Mouse (Mus musculus): ENCODE results near the gene Nt5c3.
"Not testable (repeated sequence)": the region's sequence is repeated elsewhere in the genome, so short reads cannot be mapped to it uniquely, and the experiment has no call there.

The Nt5c3 gene

GRCm38 (mm10) chr6:56904330-56904729 lies 19.4 kb downstream of the Nt5c3 start:
- DNase-seq (ENCODE audit: low spot score), result no peak

- no peak for DNase-seq (ENCODE audit: low spot score)
Observed at GRCm38 (mm10) chr6:56903831-56904230, 19.9 kb downstream of the Nt5c3 start.

- DNase-seq (ENCODE audit: low spot score), result no peak
Observed at GRCm38 (mm10) chr6:56902606-56903520, 20.9 kb downstream of the Nt5c3 start.

GRCm38 (mm10) chr6:56901824-56902386 lies 21.8 kb downstream of the Nt5c3 start:
- no peak for DNase-seq (ENCODE audit: low spot score)

- no peak for DNase-seq (ENCODE audit: low spot score)
Observed at GRCm38 (mm10) chr6:56901336-56901735, 22.4 kb downstream of the Nt5c3 start.

GRCm38 (mm10) chr6:56899601-56900000 lies 24.1 kb downstream of the Nt5c3 start:
- no peak for DNase-seq (ENCODE audit: low spot score)

GRCm38 (mm10) chr6:56890762-56891161 lies 33.0 kb downstream of the Nt5c3 start:
- DNase-seq (ENCODE audit: low spot score), result no peak

- no peak for DNase-seq (ENCODE audit: low spot score)
Observed at GRCm38 (mm10) chr6:56888561-56888960, 35.2 kb downstream of the Nt5c3 start.

GRCm38 (mm10) chr6:56879352-56879955 lies 44.3 kb downstream of the Nt5c3 start:
- no peak for DNase-seq (ENCODE audit: low spot score)

GRCm38 (mm10) chr6:56877985-56878384 lies 45.7 kb downstream of the Nt5c3 start:
- DNase-seq (ENCODE audit: low spot score), result no peak

- DNase-seq (ENCODE audit: low spot score), result no peak
Observed at GRCm38 (mm10) chr6:56876870-56877269, 46.9 kb downstream of the Nt5c3 start.

GRCm38 (mm10) chr6:56870027-56870426 lies 53.7 kb downstream of the Nt5c3 start:
- DNase-seq (ENCODE audit: low spot score), result no peak

GRCm38 (mm10) chr6:56868565-56868964 lies 55.2 kb downstream of the Nt5c3 start:
- no peak for DNase-seq (ENCODE audit: low spot score)

- DNase-seq (ENCODE audit: low spot score), result not testable (repeated sequence)
Observed at GRCm38 (mm10) chr6:56866899-56867298, 56.8 kb downstream of the Nt5c3 start.

GRCm38 (mm10) chr6:56860205-56860848 lies 63.4 kb downstream of the Nt5c3 start:
- DNase-seq (ENCODE audit: low spot score), result no peak

GRCm38 (mm10) chr6:56856748-56857147 lies 67.0 kb downstream of the Nt5c3 start:
- DNase-seq (ENCODE audit: low spot score), result no peak

GRCm38 (mm10) chr6:56854803-56855202 lies 68.9 kb downstream of the Nt5c3 start:
- DNase-seq (ENCODE audit: low spot score), result no peak

- peak; percentile 10 for DNase-seq (ENCODE audit: low spot score)
Observed at GRCm38 (mm10) chr6:56850315-56850714, 73.4 kb downstream of the Nt5c3 start.

GRCm38 (mm10) chr6:56848974-56849373 lies 74.8 kb downstream of the Nt5c3 start:
- no peak for DNase-seq (ENCODE audit: low spot score)

GRCm38 (mm10) chr6:56844365-56844764 lies 79.4 kb downstream of the Nt5c3 start:
- no peak for DNase-seq (ENCODE audit: low spot score)

GRCm38 (mm10) chr6:56843229-56843628 lies 80.5 kb downstream of the Nt5c3 start:
- DNase-seq (ENCODE audit: low spot score), result no peak

GRCm38 (mm10) chr6:56837621-56838020 lies 86.1 kb downstream of the Nt5c3 start:
- DNase-seq (ENCODE audit: low spot score), result no peak

- DNase-seq (ENCODE audit: low spot score), result no peak
Observed at GRCm38 (mm10) chr6:56837166-56837565, 86.6 kb downstream of the Nt5c3 start.
